Mouse (Mus musculus): ENCODE results near the gene Hkdc1.
"Not testable (repeated sequence)": the region's sequence is repeated elsewhere in the genome, so short reads cannot be mapped to it uniquely, and the experiment has no call there.

Gene Hkdc1

GRCm38 (mm10) chr10:62422255-62422654, at the start of gene Hkdc1:
TSS of gene Hkdc1 (minus strand) at chr10:62422491.
- DNase-seq (ENCODE audit: low read depth, low spot score) = no peak

GRCm38 (mm10) chr10:62471105-62471504, 48.8 kb upstream of the Hkdc1 start:
- DNase-seq (ENCODE audit: low read depth, low spot score) = no peak

GRCm38 (mm10) chr10:62469736-62470135, 47.4 kb upstream of the Hkdc1 start:
- DNase-seq (ENCODE audit: low read depth, low spot score) = no peak

GRCm38 (mm10) chr10:62461321-62461720, 39.0 kb upstream of the Hkdc1 start:
- DNase-seq (ENCODE audit: low read depth, low spot score) = no peak

- not testable (repeated sequence) for DNase-seq (ENCODE audit: low read depth, low spot score)
Observed at GRCm38 (mm10) chr10:62452001-62452400, 29.7 kb upstream of the Hkdc1 start.

GRCm38 (mm10) chr10:62450280-62450640, 28.0 kb upstream of the Hkdc1 start:
- no peak for DNase-seq (ENCODE audit: low read depth, low spot score)

- DNase-seq (ENCODE audit: low read depth, low spot score) = peak; percentile 85
Observed at GRCm38 (mm10) chr10:62449364-62450279, 27.3 kb upstream of the Hkdc1 start, which contains the start of the genes 4930507D05Rik and Supv3l1. TSS of gene 4930507D05Rik (plus strand) at chr10:62449489. TSS of gene Supv3l1 (minus strand) at chr10:62449738.

- no peak for DNase-seq (ENCODE audit: low read depth, low spot score)
Observed at GRCm38 (mm10) chr10:62430427-62430826, 8.1 kb upstream of the Hkdc1 start.

- no peak for DNase-seq (ENCODE audit: low read depth, low spot score)
Observed at GRCm38 (mm10) chr10:62425081-62425871, 3.0 kb upstream of the Hkdc1 start.

- DNase-seq (ENCODE audit: low read depth, low spot score) = no peak
Observed at GRCm38 (mm10) chr10:62421127-62421526, 1.2 kb downstream of the Hkdc1 start.

- no peak for DNase-seq (ENCODE audit: low read depth, low spot score)
Observed at GRCm38 (mm10) chr10:62420399-62420798, 1.9 kb downstream of the Hkdc1 start.

GRCm38 (mm10) chr10:62419422-62419821, 2.9 kb downstream of the Hkdc1 start:
- no peak for DNase-seq (ENCODE audit: low read depth, low spot score)

- no peak for DNase-seq (ENCODE audit: low read depth, low spot score)
Observed at GRCm38 (mm10) chr10:62418831-62419356, 3.4 kb downstream of the Hkdc1 start.

- no peak for DNase-seq (ENCODE audit: low read depth, low spot score)
Observed at GRCm38 (mm10) chr10:62413606-62413982, 8.7 kb downstream of the Hkdc1 start.

GRCm38 (mm10) chr10:62412906-62413605, 9.2 kb downstream of the Hkdc1 start:
- DNase-seq (ENCODE audit: low read depth, low spot score) = no peak

GRCm38 (mm10) chr10:62411431-62412410, 10.6 kb downstream of the Hkdc1 start:
- DNase-seq (ENCODE audit: low read depth, low spot score) = no peak

GRCm38 (mm10) chr10:62410943-62411342, 11.3 kb downstream of the Hkdc1 start:
- DNase-seq (ENCODE audit: low read depth, low spot score) = peak; percentile 42

GRCm38 (mm10) chr10:62404901-62405300, 17.4 kb downstream of the Hkdc1 start:
- DNase-seq (ENCODE audit: low read depth, low spot score) = no peak

- no peak for DNase-seq (ENCODE audit: low read depth, low spot score)
Observed at GRCm38 (mm10) chr10:62401641-62402111, 20.6 kb downstream of the Hkdc1 start.

GRCm38 (mm10) chr10:62383011-62383410, 39.3 kb downstream of the Hkdc1 start:
- DNase-seq (ENCODE audit: low read depth, low spot score) = no peak
